18 mouse cellular contexts compared by ENCODE assay signal in the genomic region with DNA sequence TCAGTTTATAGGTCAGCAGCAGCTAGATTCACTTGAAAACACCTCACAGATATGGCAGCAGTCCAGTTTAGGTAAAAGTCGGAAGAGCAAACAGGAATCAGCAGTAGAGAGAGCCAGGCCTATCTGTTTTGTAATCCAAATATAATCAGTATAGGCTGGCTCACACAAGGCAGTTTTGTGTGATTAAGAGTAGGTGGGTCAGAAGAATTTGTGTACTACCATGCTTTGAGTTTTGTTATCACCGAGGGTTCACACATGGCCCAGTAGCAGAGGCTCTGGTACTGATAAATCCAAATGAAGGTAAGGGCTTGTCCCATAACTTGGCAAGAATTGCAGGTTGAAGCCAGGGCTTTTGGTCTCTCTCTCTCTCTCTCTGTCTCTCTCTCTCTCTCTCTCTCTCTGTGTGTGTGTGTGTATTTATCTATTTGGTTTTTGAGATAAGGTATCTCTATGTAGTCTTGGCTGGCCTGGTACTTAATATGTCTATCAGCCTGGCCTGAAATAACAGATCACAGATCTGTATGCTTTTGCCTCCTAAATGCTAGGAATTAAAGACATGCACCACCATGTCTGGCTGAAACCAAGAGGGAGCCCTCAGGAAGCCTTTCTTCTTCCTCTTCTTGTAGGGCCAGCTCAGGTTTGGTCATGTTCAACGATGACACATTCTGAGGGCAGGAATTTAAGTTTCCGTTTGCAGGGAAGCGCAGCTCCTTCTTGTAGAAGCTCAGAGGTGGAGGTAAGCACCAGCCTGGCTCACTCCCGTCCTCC. TPM values are rescaled to one million over a fixed set of nuclear protein-coding genes. Genes with fewer than 3 reads are reported as not detected.
DNase-seq lines count a peak whose midpoint lies in the region; ATAC-seq and TF ChIP-seq lines count a peak whose summit lies in the region.
"Had no signal": no experiment of that assay in that cellular context is flagged by ENCODE, and none has a peak within 500 bp of the region (broad histone marks: within the 10 kb centered on the region; RNA-seq: fewer than 3 reads in every experiment).

No protein-coding gene starts in this region.

- no peak for DNase-seq in G1E (ENCODE audit: low spot score)
- no peak for DNase-seq in left cerebral cortex, adult 8-10 months (ENCODE audit: low spot score in 2 of 2)
- DNase-seq in gastrocnemius, postnatal 14 days, result no peak
- DNase-seq: adrenal gland, postnatal 25 days; embryo, embryonic 11 days; lung, adult 18-20 months; thymus, adult 18-20 months had no signal

- H3K9ac ChIP-seq in intestine, postnatal 0 days (ENCODE audit: low read depth, low read length), result no peak overlapping the region
- no peak overlapping the region for H3K9ac ChIP-seq in intestine, embryonic 16.5 days (ENCODE audit: low read depth, low read length)
- H3K9ac ChIP-seq: heart, embryonic 12.5 days had no signal

- intact Hi-C loops in gastrocnemius, postnatal 14 days (cut with DNase I; ENCODE audit: low total_unique reads), result no loop called here

- no peak overlapping the region for H3K4me3 ChIP-seq in intestine, postnatal 0 days (ENCODE audit: low read depth, low read length)
- no peak overlapping the region for H3K4me3 ChIP-seq in intestine, embryonic 16.5 days (ENCODE audit: low read length)
- peak overlapping the region; percentile 36; the same call in 1 of the 2 replicates for H3K4me3 ChIP-seq in G1E (ENCODE audit: low read depth, low read length)
- H3K4me3 ChIP-seq: heart, embryonic 12.5 days; midbrain, embryonic 10.5 days; myocyte had no signal

- H3K9me3 ChIP-seq in intestine, postnatal 0 days (ENCODE audit: control insufficient read depth), result no peaks in the 10 kb centered on the region
- H3K9me3 ChIP-seq in intestine, embryonic 16.5 days (ENCODE audit: control insufficient read depth, low read length), result no peaks in the 10 kb centered on the region
- H3K9me3 ChIP-seq in G1E (replicated peaks), result no peaks in the 10 kb centered on the region
- H3K9me3 ChIP-seq: heart, embryonic 12.5 days; midbrain, embryonic 10.5 days had no signal

- H3K27me3 ChIP-seq in intestine, postnatal 0 days (replicated peaks; ENCODE audit: control insufficient read depth, insufficient read depth, low read length), result no peaks in the 10 kb centered on the region
- no peaks in the 10 kb centered on the region for H3K27me3 ChIP-seq in intestine, embryonic 16.5 days (replicated peaks; ENCODE audit: control insufficient read depth, insufficient read depth, low read length)
- no peaks in the 10 kb centered on the region for H3K27me3 ChIP-seq in G1E (ENCODE audit: insufficient read depth, low read length)
- H3K27me3 ChIP-seq: heart, embryonic 12.5 days had no signal

- ATAC-seq in intestine, postnatal 0 days, result no peak
- no peak for ATAC-seq in intestine, embryonic 16.5 days
- no peak; the same call in 1 of the 2 replicates for ATAC-seq in G1E (ENCODE audit: extremely low read depth, insufficient number of reproducible peaks, low FRiP score, poor library complexity, severe bottlenecking)
- peak; percentile 29 for ATAC-seq in granulocyte monocyte progenitor cell, adult 5-6 weeks (replicated peaks; ENCODE audit: poor library complexity, severe bottlenecking)
- peak; percentile 34; the same call in 1 of the 2 replicates for ATAC-seq in megakaryocyte, adult 5-6 weeks (ENCODE audit: poor library complexity, severe bottlenecking)
- ATAC-seq in cerebellum, adult (ENCODE audit: insufficient number of reproducible peaks, low FRiP score, low TSS enrichment), result no peak
- ATAC-seq: activated CD4-positive, CD25-positive, alpha-beta regulatory T cell, adult 4 months; CD4-positive, CD25-positive, alpha-beta regulatory T cell, adult 4 months; inflammation-experienced regulatory T-cells, adult 6 months had no signal

- peak overlapping the region; percentile 30; the same call in 1 of the 2 replicates for H3K4me2 ChIP-seq in intestine, postnatal 0 days (replicated peaks; ENCODE audit: low read depth)
- H3K4me2 ChIP-seq in intestine, embryonic 16.5 days (ENCODE audit: low read depth, low read length), result no peak overlapping the region

- WGBS in intestine, postnatal 0 days, result 45% methylated on average over 6 of the region's 6 CpGs
- 55% methylated on average over 6 of the region's 6 CpGs for WGBS in intestine, embryonic 16.5 days

- no peak overlapping the region for H3K27ac ChIP-seq in intestine, postnatal 0 days (ENCODE audit: low read depth, low read length)
- no peak overlapping the region for H3K27ac ChIP-seq in intestine, embryonic 16.5 days (ENCODE audit: low read length)
- H3K27ac ChIP-seq: midbrain, embryonic 10.5 days had no signal

- no peak for TF ChIP-seq CTCF in intestine, postnatal 0 days (IDR thresholded peaks at IDR 0.05; ENCODE audit: low read depth)
- no peak for TF ChIP-seq CTCF in G1E (IDR thresholded peaks at IDR 0.05; ENCODE audit: low read depth, low read length)

- peaks cover 9% of the 10 kb centered on the region; the same call in 1 of the 2 replicates for H3K4me1 ChIP-seq in intestine, postnatal 0 days (replicated peaks; ENCODE audit: control insufficient read depth, insufficient read depth, low read length)
- peaks cover 12% of the 10 kb centered on the region for H3K4me1 ChIP-seq in intestine, embryonic 16.5 days (ENCODE audit: control insufficient read depth, insufficient read depth, low read length)
- peaks cover 60% of the 10 kb centered on the region for H3K4me1 ChIP-seq in G1E (ENCODE audit: insufficient read depth, low read depth, low read length)

- H3K36me3 ChIP-seq in intestine, postnatal 0 days (ENCODE audit: control insufficient read depth, insufficient read depth), result no peaks in the 10 kb centered on the region
- H3K36me3 ChIP-seq in intestine, embryonic 16.5 days (ENCODE audit: control insufficient read depth, insufficient read depth, low read length), result no peaks in the 10 kb centered on the region
- H3K36me3 ChIP-seq in G1E (replicated peaks), result no peaks in the 10 kb centered on the region
- H3K36me3 ChIP-seq: heart, embryonic 12.5 days; midbrain, embryonic 10.5 days had no signal

RNA-seq across cellular contexts. Expression of a gene that starts 5.2 kb away (rescaled TPM):
- 213 and 223 TPM in 2 replicates for polyA plus RNA-seq in intestine, postnatal 0 days (2015; fragmentation: Nextera tagmentation; extraction: Ambion mirVana)
- polyA plus RNA-seq in intestine, embryonic 16.5 days (2015; fragmentation: Nextera tagmentation; extraction: Ambion mirVana), result 1,020 and 1,026 TPM in 2 replicates
- 910 and 922 TPM in 2 replicates for total RNA-seq in G1E (2014; fragmentation: Nextera tagmentation)
- 501 and 541 TPM in 2 replicates for total RNA-seq in G1E (2017)
- polyA plus RNA-seq in G1E (2012), result 573 and 600 TPM in 2 replicates
- total RNA-seq in granulocyte monocyte progenitor cell, adult 5-6 weeks (2014; fragmentation: Nextera tagmentation), result 865 and 869 TPM in 2 replicates
- 502 and 504 TPM in 2 replicates for total RNA-seq in granulocyte monocyte progenitor cell, adult 5-6 weeks (2017)
- 587 and 602 TPM in 2 replicates for total RNA-seq in megakaryocyte, adult 5-6 weeks (2015)
- 254 and 291 TPM in 2 replicates for total RNA-seq in megakaryocyte, adult 5-6 weeks (2017)
- total RNA-seq in left cerebral cortex, adult 8-10 months (2022), result 100 to 1,000 TPM; 554 to 587 (median 579) TPM
- 10 to 100 TPM; 22.5 to 26.7 TPM for total RNA-seq in gastrocnemius, postnatal 14 days (2021)

RNA-seq across cellular contexts. Expression of a gene that starts 10.5 kb away (rescaled TPM):
- 4.7 and 5.0 TPM in 2 replicates for polyA plus RNA-seq in intestine, postnatal 0 days (2015; fragmentation: Nextera tagmentation; extraction: Ambion mirVana)
- polyA plus RNA-seq in intestine, embryonic 16.5 days (2015; fragmentation: Nextera tagmentation; extraction: Ambion mirVana), result 14.1 and 15.7 TPM in 2 replicates
- total RNA-seq in G1E (2014; fragmentation: Nextera tagmentation) (14.9 and 16.9 TPM in 2 replicates), G1E (2017) (13.5 and 16.5 TPM in 2 replicates)
- 31.0 and 33.8 TPM in 2 replicates for polyA plus RNA-seq in G1E (2012)
- 14.8 and 22.3 TPM in 2 replicates for total RNA-seq in granulocyte monocyte progenitor cell, adult 5-6 weeks (2014; fragmentation: Nextera tagmentation)
- total RNA-seq in granulocyte monocyte progenitor cell, adult 5-6 weeks (2017), result 18.1 and 20.1 TPM in 2 replicates
- total RNA-seq in megakaryocyte, adult 5-6 weeks (2015), result 2.3 and 3.4 TPM in 2 replicates
- total RNA-seq in megakaryocyte, adult 5-6 weeks (2017), result 4.6 and 5.1 TPM in 2 replicates
- total RNA-seq in left cerebral cortex, adult 8-10 months (2022), result 10 to 100 TPM; 30.1 to 33.4 (median 30.9) TPM
- 10 to 100 TPM; 29.9 to 37.2 TPM for total RNA-seq in gastrocnemius, postnatal 14 days (2021)

RNA-seq across cellular contexts. Expression of a gene that starts 26.7 kb away (rescaled TPM):
- 32.3 and 33.3 TPM in 2 replicates for polyA plus RNA-seq in intestine, postnatal 0 days (2015; fragmentation: Nextera tagmentation; extraction: Ambion mirVana)
- 55.4 and 63.2 TPM in 2 replicates for polyA plus RNA-seq in intestine, embryonic 16.5 days (2015; fragmentation: Nextera tagmentation; extraction: Ambion mirVana)
- total RNA-seq in G1E (2014; fragmentation: Nextera tagmentation) (81.0 and 95.9 TPM in 2 replicates), G1E (2017) (50.2 and 52.2 TPM in 2 replicates)
- 20.3 and 29.3 TPM in 2 replicates for polyA plus RNA-seq in G1E (2012)
- 62.5 and 87.5 TPM in 2 replicates for total RNA-seq in granulocyte monocyte progenitor cell, adult 5-6 weeks (2014; fragmentation: Nextera tagmentation)
- 69.5 and 82.4 TPM in 2 replicates for total RNA-seq in granulocyte monocyte progenitor cell, adult 5-6 weeks (2017)
- total RNA-seq in megakaryocyte, adult 5-6 weeks (2015), result 37.0 and 38.6 TPM in 2 replicates
- 29.3 and 40.2 TPM in 2 replicates for total RNA-seq in megakaryocyte, adult 5-6 weeks (2017)
- total RNA-seq in left cerebral cortex, adult 8-10 months (2022), result 10 to 100 TPM; 26.0 to 31.7 (median 29.0) TPM
- total RNA-seq in gastrocnemius, postnatal 14 days (2021), result 10 to 100 TPM; 12.0 to 16.8 TPM

RNA-seq across cellular contexts. Expression of a gene that starts 26.8 kb away (rescaled TPM):
- 37.7 and 38.4 TPM in 2 replicates for polyA plus RNA-seq in intestine, postnatal 0 days (2015; fragmentation: Nextera tagmentation; extraction: Ambion mirVana)
- polyA plus RNA-seq in intestine, embryonic 16.5 days (2015; fragmentation: Nextera tagmentation; extraction: Ambion mirVana), result 65.3 and 66.1 TPM in 2 replicates
- total RNA-seq in G1E (2014; fragmentation: Nextera tagmentation) (36.7 and 45.4 TPM in 2 replicates), G1E (2017) (27.8 and 29.7 TPM in 2 replicates)
- polyA plus RNA-seq in G1E (2012), result 25.6 and 34.0 TPM in 2 replicates
- total RNA-seq in granulocyte monocyte progenitor cell, adult 5-6 weeks (2014; fragmentation: Nextera tagmentation), result 77.4 and 78.5 TPM in 2 replicates
- total RNA-seq in granulocyte monocyte progenitor cell, adult 5-6 weeks (2017), result 42.4 and 47.2 TPM in 2 replicates
- 25.9 and 36.1 TPM in 2 replicates for total RNA-seq in megakaryocyte, adult 5-6 weeks (2015)
- 22.4 and 26.4 TPM in 2 replicates for total RNA-seq in megakaryocyte, adult 5-6 weeks (2017)
- 10 to 100 TPM; 38.1 to 43.7 (median 42.7) TPM for total RNA-seq in left cerebral cortex, adult 8-10 months (2022)
- 10 to 100 TPM; 18.0 to 21.3 TPM for total RNA-seq in gastrocnemius, postnatal 14 days (2021)

RNA-seq across cellular contexts. Expression of a gene that starts 58.6 kb away (rescaled TPM):
- 3.8 and 4.5 TPM in 2 replicates for polyA plus RNA-seq in intestine, postnatal 0 days (2015; fragmentation: Nextera tagmentation; extraction: Ambion mirVana)
- 4.7 and 6.0 TPM in 2 replicates for polyA plus RNA-seq in intestine, embryonic 16.5 days (2015; fragmentation: Nextera tagmentation; extraction: Ambion mirVana)
- 15.3 and 17.8 TPM in 2 replicates for total RNA-seq in G1E (2014; fragmentation: Nextera tagmentation)
- total RNA-seq in G1E (2017), result 23.4 and 30.4 TPM in 2 replicates
- 42.6 and 60.2 TPM in 2 replicates for polyA plus RNA-seq in G1E (2012)
- 18.9 and 20.6 TPM in 2 replicates for total RNA-seq in granulocyte monocyte progenitor cell, adult 5-6 weeks (2014; fragmentation: Nextera tagmentation)
- 25.7 and 33.4 TPM in 2 replicates for total RNA-seq in granulocyte monocyte progenitor cell, adult 5-6 weeks (2017)
- 7.7 and 9.5 TPM in 2 replicates for total RNA-seq in megakaryocyte, adult 5-6 weeks (2015)
- 9.2 and 9.4 TPM in 2 replicates for total RNA-seq in megakaryocyte, adult 5-6 weeks (2017)
- 1 to 10 TPM; 5.9 to 8.2 (median 6.5) TPM for total RNA-seq in left cerebral cortex, adult 8-10 months (2022)
- total RNA-seq in gastrocnemius, postnatal 14 days (2021), result 10 to 100 TPM; 19.9 to 28.3 TPM

Comparison
In these comparisons a context has a peak if more than half of its experiments do, and no peak if none do; other contexts are left out.
1. ATAC-seq: peak in granulocyte monocyte progenitor cell, adult 5-6 weeks (single experiment) and megakaryocyte, adult 5-6 weeks (single experiment); none in intestine, postnatal 0 days (single experiment), intestine, embryonic 16.5 days (single experiment), G1E (single experiment) and cerebellum, adult (single experiment).
2. RNA of a gene that starts 5.2 kb away (total RNA-seq): 501 to 922 TPM in G1E, 502 to 869 TPM in granulocyte monocyte progenitor cell, adult 5-6 weeks, 254 to 602 TPM in megakaryocyte, adult 5-6 weeks and 554 to 587 TPM in left cerebral cortex, adult 8-10 months; 22.5 to 26.7 TPM in gastrocnemius, postnatal 14 days; every median in the first group is over 4 times any median in the second.